Mouse (Mus musculus): ENCODE results near the gene Opcml. TPM values are rescaled to one million over a fixed set of nuclear protein-coding genes. Genes with fewer than 3 reads are reported as not detected.

The Opcml gene
- polyA plus RNA-seq, 1 experiment from 2014 or later, result 10.1 TPM

DNA sequence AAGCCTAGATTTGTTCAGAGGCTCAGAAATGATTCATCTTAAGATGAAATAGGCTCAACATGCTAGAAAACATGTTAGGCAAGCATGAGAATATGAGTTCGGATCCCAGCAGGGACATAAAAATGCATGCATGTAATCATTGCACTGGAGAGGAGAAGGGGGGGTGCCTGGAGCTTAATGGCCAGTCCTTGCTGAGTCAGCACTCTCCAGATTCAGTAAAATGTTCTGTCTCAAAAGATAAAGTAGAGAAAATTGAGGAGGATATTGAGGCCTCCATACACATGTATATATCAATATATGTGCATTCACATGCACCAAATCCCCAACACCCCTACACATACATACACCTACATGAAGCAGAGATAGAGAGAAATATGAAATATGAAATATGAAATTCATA, 889.7 kb downstream of the Opcml start:
- Histone ChIP-seq H3K9me3 (ENCODE audit: control insufficient read depth, low read length) (no peaks in the 10 kb centered on the region), H3K9ac (ENCODE audit: low read length) (no peak overlapping the region), H3K36me3 (ENCODE audit: control insufficient read depth, insufficient read depth, low read length) (no peaks in the 10 kb centered on the region), H3K4me3 (ENCODE audit: low read length) (no peak overlapping the region), H3K4me2 (ENCODE audit: low read depth, low read length) (no peak overlapping the region), H3K27ac (ENCODE audit: low read length) (no peak overlapping the region), H3K27me3 (ENCODE audit: control insufficient read depth, insufficient read depth, low read depth, low read length) (no peaks in the 10 kb centered on the region), H3K4me1 (replicated peaks; ENCODE audit: control insufficient read depth, insufficient read depth, low read length) (no peaks in the 10 kb centered on the region)
- no peak for ATAC-seq (ENCODE audit: low read depth)
- WGBS, result 74% methylated on average over 1 of the region's 1 CpGs

DNA sequence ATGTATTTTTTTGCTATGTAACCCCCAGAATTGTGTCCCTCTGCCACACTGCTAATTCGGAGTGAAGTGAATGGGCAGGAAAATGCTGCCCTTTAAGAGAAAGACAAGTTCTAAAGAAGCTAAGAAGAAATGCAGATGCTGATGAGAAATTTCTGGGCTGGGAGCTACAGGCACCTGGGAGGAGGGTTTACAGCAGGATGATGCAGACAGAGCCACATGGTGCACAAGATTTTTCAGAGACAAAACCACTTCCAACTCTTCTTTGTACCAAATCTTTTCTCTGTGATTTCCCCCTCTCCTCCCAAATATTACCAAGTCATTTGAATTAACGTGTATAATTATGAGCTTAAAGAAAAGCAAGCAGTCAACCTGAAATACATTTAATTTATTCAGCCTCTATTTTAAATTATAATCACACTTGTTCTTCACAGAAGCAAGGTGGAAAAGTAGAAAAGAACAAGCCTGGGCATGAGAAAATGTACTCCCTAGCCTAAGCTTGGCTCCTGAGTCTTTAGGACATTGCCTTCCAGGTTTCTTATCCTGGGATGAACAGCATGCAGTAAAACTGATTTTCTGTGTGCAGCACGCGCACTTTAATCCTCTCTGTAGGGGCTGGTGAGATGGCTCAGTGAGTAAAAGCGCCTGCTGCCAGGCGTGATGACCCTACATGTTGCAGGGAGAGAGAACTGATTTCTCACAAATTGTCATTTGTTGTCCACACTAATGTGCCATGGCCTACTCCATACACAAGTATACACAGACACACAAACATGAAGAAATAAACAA, 890.9 kb downstream of the Opcml start:
- 66% methylated on average over 6 of the region's 6 CpGs for WGBS
- Histone ChIP-seq H3K9me3 (ENCODE audit: control insufficient read depth, low read length) (no peaks in the 10 kb centered on the region), H3K27me3 (ENCODE audit: control insufficient read depth, insufficient read depth, low read depth, low read length) (no peaks in the 10 kb centered on the region), H3K36me3 (ENCODE audit: control insufficient read depth, insufficient read depth, low read length) (no peaks in the 10 kb centered on the region), H3K4me2 (ENCODE audit: low read depth, low read length) (no peak overlapping the region), H3K4me1 (replicated peaks; ENCODE audit: control insufficient read depth, insufficient read depth, low read length) (no peaks in the 10 kb centered on the region), H3K27ac (ENCODE audit: low read length) (no peak overlapping the region), H3K4me3 (ENCODE audit: low read length) (no peak overlapping the region), H3K9ac (ENCODE audit: low read length) (no peak overlapping the region)
- ATAC-seq (ENCODE audit: low read depth), result no peak

DNA sequence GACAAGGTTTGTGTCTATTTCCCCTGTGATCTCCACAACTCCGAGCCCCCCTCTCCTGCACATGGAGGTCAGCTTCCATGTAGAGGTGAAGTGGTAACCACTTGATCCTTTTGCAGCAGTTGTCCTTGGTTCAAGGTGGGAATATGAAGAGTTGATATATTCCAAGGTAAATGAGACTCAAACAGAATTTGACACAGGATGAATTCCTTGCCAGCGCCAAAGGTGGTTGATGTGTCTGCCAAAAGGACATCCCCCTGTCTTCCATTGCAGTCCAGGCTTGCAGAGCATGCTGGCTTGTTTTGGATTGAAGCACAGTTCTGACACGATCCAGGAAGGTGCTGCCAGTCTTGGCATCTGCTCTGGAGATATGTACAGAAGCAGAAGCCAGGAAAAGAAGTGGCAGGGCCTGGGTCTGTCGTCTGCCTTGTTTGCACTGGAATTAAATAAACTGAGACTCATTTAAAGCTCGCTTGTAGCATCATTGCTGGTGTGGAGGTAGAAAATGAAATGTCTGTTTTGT, 893.4 kb downstream of the Opcml start:
- no peak overlapping the region for H3K4me3 ChIP-seq (ENCODE audit: low read length)
- H3K27me3 ChIP-seq (ENCODE audit: control insufficient read depth, insufficient read depth, low read depth, low read length), result no peaks in the 10 kb centered on the region
- H3K4me2 ChIP-seq (ENCODE audit: low read depth, low read length), result no peak overlapping the region
- H3K9ac ChIP-seq (ENCODE audit: low read length), result no peak overlapping the region
- no peaks in the 10 kb centered on the region for H3K4me1 ChIP-seq (replicated peaks; ENCODE audit: control insufficient read depth, insufficient read depth, low read length)
- ATAC-seq (ENCODE audit: low read depth), result no peak
- no peaks in the 10 kb centered on the region for H3K9me3 ChIP-seq (ENCODE audit: control insufficient read depth, low read length)
- WGBS, result 56% methylated on average over 5 of the region's 5 CpGs
- H3K27ac ChIP-seq (ENCODE audit: low read length), result no peak overlapping the region
- no peaks in the 10 kb centered on the region for H3K36me3 ChIP-seq (ENCODE audit: control insufficient read depth, insufficient read depth, low read length)

DNA sequence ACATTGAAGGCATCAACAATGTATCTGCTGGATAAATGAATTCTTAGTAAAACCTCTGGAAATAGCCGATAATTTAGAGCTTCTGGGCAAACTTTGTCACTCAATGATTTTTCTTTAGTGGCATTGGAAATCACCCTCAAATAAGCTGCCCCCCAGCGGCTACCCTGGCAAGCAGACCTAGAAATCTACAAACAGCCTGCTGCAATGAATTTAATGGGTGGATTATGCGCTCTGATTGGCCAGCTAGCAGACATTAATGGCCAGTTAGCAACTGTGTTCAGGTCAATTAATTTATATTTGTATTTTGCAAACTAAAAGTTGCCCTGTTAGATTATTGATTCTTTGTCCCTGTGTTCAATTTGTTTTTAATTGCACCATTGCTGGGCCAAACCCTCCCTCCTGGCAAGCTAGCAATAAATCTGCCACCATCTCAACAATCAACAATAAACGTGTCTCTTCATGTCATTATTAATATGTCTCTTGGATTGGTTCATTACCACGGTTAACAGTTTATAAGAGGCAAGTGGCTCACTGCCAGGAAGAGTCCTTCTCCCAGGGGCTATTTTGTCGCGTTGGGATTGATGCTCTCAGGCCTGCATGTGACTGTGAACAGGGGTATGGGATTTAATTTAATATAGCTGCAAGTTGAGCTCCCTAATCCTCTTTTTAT, 896.5 kb downstream of the Opcml start:
- 64% methylated on average over 7 of the region's 7 CpGs for WGBS

DNA sequence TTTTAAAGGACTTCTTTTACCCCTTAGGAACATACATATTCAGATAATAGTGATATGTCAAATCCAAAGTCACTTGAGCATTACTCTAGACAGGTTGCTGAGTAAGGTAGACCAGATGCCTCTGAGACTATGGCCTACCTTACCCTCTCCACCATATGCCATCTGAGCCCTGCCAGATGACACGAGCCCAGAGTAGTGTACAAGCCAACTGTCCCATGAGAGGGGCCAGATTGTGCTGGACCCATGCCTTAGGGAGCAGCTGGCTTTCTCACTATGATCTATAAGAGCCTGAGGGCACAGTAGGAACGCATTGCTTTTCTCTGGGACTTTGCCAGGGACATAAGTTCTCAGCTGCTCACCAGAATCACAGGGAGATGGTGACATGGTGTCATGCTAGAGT, 899.6 kb downstream of the Opcml start:
- Histone ChIP-seq H3K4me2 (ENCODE audit: low read depth, low read length) (no peak overlapping the region), H3K9ac (ENCODE audit: low read length) (no peak overlapping the region), H3K4me3 (ENCODE audit: low read length) (no peak overlapping the region), H3K9me3 (ENCODE audit: control insufficient read depth, low read length) (no peaks in the 10 kb centered on the region), H3K27me3 (ENCODE audit: control insufficient read depth, insufficient read depth, low read depth, low read length) (no peaks in the 10 kb centered on the region), H3K36me3 (ENCODE audit: control insufficient read depth, insufficient read depth, low read length) (no peaks in the 10 kb centered on the region), H3K4me1 (replicated peaks; ENCODE audit: control insufficient read depth, insufficient read depth, low read length) (no peaks in the 10 kb centered on the region), H3K27ac (ENCODE audit: low read length) (no peak overlapping the region)
- 54% methylated on average over 2 of the region's 2 CpGs for WGBS
- ATAC-seq (ENCODE audit: low read depth), result no peak

More for the DNA sequence above, 896.5 kb downstream of the Opcml start:
- H3K9ac ChIP-seq (ENCODE audit: low read length), result no peak overlapping the region
- no peak for ATAC-seq (ENCODE audit: low read depth)
- H3K36me3 ChIP-seq (ENCODE audit: control insufficient read depth, insufficient read depth, low read length), result no peaks in the 10 kb centered on the region
- no peaks in the 10 kb centered on the region for H3K9me3 ChIP-seq (ENCODE audit: control insufficient read depth, low read length)
- no peaks in the 10 kb centered on the region for H3K4me1 ChIP-seq (replicated peaks; ENCODE audit: control insufficient read depth, insufficient read depth, low read length)
- no peak overlapping the region for H3K4me3 ChIP-seq (ENCODE audit: low read length)
- no peak overlapping the region for H3K27ac ChIP-seq (ENCODE audit: low read length)
- H3K27me3 ChIP-seq (ENCODE audit: control insufficient read depth, insufficient read depth, low read depth, low read length), result no peaks in the 10 kb centered on the region
- no peak overlapping the region for H3K4me2 ChIP-seq (ENCODE audit: low read depth, low read length)

DNA sequence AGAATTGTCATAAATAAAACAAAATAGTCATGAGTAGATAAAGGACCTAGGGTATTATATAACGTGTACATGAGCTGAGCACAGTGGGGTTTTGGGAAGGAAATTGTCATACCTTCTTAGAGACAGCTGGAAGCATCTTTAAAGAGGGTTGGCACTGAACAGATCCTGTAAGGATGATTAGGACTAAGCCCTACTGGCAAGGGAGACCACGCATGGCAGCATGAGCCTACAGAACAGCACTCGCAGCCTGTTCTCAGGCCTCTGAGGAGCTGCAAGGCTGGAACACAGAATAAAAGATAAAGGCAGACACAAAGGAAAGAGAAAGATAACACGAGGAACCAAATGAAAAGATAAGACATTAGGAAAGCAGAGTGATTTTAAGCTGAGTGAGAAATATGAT, 915.2 kb downstream of the Opcml start:
- no peak for ATAC-seq (ENCODE audit: low read depth)

DNA sequence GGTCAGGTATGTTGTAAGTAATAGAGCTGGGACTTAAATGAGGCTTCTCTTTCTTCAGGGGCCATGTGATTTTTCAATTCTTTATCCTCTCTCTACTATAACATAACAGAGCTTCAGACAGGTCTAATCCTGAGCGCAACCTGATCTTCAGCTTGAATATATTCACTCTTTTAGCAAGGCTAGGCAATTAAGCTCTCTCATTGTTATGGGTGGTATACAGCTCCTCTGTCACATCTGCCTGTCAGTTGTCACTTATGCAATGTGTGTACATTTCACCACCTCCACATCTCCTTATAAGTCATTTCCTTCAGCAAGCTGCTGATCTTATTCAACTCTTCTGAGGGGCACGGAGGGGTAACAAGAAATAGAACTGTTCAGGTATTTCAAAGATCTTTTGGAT, 924.0 kb downstream of the Opcml start:
- ATAC-seq (ENCODE audit: low read depth), result no peak
- Histone ChIP-seq H3K4me1 (replicated peaks; ENCODE audit: control insufficient read depth, insufficient read depth, low read length) (no peaks in the 10 kb centered on the region), H3K9me3 (ENCODE audit: control insufficient read depth, low read length) (no peaks in the 10 kb centered on the region), H3K27ac (ENCODE audit: low read length) (no peak overlapping the region), H3K36me3 (ENCODE audit: control insufficient read depth, insufficient read depth, low read length) (no peaks in the 10 kb centered on the region), H3K27me3 (ENCODE audit: control insufficient read depth, insufficient read depth, low read depth, low read length) (no peaks in the 10 kb centered on the region), H3K4me3 (ENCODE audit: low read length) (no peak overlapping the region), H3K9ac (ENCODE audit: low read length) (no peak overlapping the region), H3K4me2 (ENCODE audit: low read depth, low read length) (no peak overlapping the region)
- WGBS, result 71% methylated on average over 2 of the region's 2 CpGs

More for the DNA sequence above, 915.2 kb downstream of the Opcml start:
- no peaks in the 10 kb centered on the region for H3K36me3 ChIP-seq (ENCODE audit: control insufficient read depth, insufficient read depth, low read length)
- WGBS, result 72% methylated on average over 4 of the region's 4 CpGs
- H3K27me3 ChIP-seq (ENCODE audit: control insufficient read depth, insufficient read depth, low read depth, low read length), result no peaks in the 10 kb centered on the region
- H3K4me2 ChIP-seq (ENCODE audit: low read depth, low read length), result no peak overlapping the region
- H3K4me1 ChIP-seq (replicated peaks; ENCODE audit: control insufficient read depth, insufficient read depth, low read length), result no peaks in the 10 kb centered on the region
- H3K27ac ChIP-seq (ENCODE audit: low read length), result no peak overlapping the region
- no peak overlapping the region for H3K9ac ChIP-seq (ENCODE audit: low read length)
- H3K4me3 ChIP-seq (ENCODE audit: low read length), result no peak overlapping the region
- no peaks in the 10 kb centered on the region for H3K9me3 ChIP-seq (ENCODE audit: control insufficient read depth, low read length)

DNA sequence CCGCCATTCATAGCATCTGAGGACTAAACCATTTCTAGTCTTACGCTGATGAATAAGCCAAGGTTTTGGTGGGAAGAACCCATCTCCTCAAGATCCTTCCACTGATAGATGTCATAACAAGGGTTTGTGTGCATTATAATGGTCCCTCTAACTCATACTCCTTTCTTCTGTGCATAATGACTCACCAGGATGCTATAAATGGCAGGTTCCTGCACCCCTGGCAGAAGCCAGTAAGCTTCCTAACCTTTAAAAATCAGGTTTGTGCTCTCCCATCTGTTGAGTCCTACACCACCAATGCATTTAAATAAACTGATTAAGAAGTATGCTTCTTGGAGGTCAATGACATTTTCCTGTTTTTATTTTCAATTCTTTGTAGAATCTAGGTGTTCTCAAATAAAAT, 929.6 kb downstream of the Opcml start:
- ATAC-seq (ENCODE audit: low read depth), result no peak
- Histone ChIP-seq H3K9ac (ENCODE audit: low read length) (no peak overlapping the region), H3K27ac (ENCODE audit: low read length) (no peak overlapping the region), H3K9me3 (ENCODE audit: control insufficient read depth, low read length) (no peaks in the 10 kb centered on the region), H3K4me2 (ENCODE audit: low read depth, low read length) (no peak overlapping the region), H3K4me3 (ENCODE audit: low read length) (no peak overlapping the region), H3K4me1 (replicated peaks; ENCODE audit: control insufficient read depth, insufficient read depth, low read length) (no peaks in the 10 kb centered on the region), H3K27me3 (ENCODE audit: control insufficient read depth, insufficient read depth, low read depth, low read length) (no peaks in the 10 kb centered on the region), H3K36me3 (ENCODE audit: control insufficient read depth, insufficient read depth, low read length) (no peaks in the 10 kb centered on the region)
- WGBS, result 82% methylated on average over 2 of the region's 2 CpGs

DNA sequence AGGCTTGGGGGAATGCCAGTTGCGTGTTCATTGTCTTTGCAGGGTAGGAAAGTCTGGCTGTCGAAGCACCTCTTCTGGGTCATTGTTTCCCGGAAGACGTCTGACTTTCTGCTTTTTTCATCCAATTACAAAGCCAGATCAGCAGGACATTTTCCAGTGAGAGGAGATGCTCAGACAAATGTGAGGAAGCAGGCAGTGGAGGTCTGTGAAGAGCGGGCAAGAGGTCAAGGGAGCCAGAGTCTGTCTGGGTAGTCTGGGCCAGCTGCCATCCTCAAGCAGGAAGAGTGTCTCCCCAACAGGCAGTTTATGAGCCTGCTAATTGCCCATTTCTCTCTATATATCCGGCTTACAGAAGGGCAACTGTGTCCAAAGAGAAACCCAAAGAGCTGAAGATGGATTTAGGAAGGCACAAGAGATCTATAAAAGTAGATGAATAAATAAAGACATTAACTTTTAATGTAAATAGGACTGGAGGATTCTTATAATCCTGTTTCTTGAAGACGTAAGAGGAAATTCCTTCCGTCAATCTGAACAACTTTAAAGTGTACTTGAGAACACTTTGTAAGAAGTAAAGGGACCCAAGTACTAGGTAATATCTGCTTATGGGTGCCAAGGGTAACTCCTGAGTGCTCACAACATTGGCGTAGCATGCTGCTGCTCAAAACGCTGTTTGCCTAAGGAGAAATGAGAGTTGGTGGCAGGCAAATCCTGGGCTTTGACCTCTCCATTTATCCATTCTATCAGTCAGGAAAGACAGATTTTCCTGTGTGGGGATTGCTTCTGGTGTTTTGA, 941.4 kb downstream of the Opcml start:
- Histone ChIP-seq H3K27ac (ENCODE audit: low read length) (no peak overlapping the region), H3K4me3 (ENCODE audit: low read length) (no peak overlapping the region), H3K4me1 (replicated peaks; ENCODE audit: control insufficient read depth, insufficient read depth, low read length) (no peaks in the 10 kb centered on the region), H3K9me3 (ENCODE audit: control insufficient read depth, low read length) (no peaks in the 10 kb centered on the region), H3K4me2 (ENCODE audit: low read depth, low read length) (no peak overlapping the region), H3K27me3 (ENCODE audit: control insufficient read depth, insufficient read depth, low read depth, low read length) (no peaks in the 10 kb centered on the region), H3K9ac (ENCODE audit: low read length) (no peak overlapping the region), H3K36me3 (ENCODE audit: control insufficient read depth, insufficient read depth, low read length) (no peaks in the 10 kb centered on the region)
- ATAC-seq (ENCODE audit: low read depth), result peak; percentile 66; the same call in 1 of the 2 replicates
- 57% methylated on average over 10 of the region's 10 CpGs for WGBS

All from lung, embryonic 16.5 days (tissue).